ENCODE assay signal across 16 mouse cellular contexts in genomic region chr10:26567613-26568012, GRCm38 (mm10).
DNase-seq lines count a peak whose midpoint lies in the region; ATAC-seq and TF ChIP-seq lines count a peak whose summit lies in the region.
"Had no signal": no experiment of that assay in that cellular context is flagged by ENCODE, and none has a peak within 500 bp of the region (broad histone marks: within the 10 kb centered on the region; RNA-seq: fewer than 3 reads in every experiment).

No protein-coding gene starts in this region.

- no peaks in the 10 kb centered on the region for H3K36me3 ChIP-seq in lung, embryonic 14.5 days (ENCODE audit: insufficient read depth)
- no peaks in the 10 kb centered on the region for H3K36me3 ChIP-seq in stomach, postnatal 0 days (ENCODE audit: control insufficient read depth, insufficient read depth, low read length)
- H3K36me3 ChIP-seq: neural tube, embryonic 13.5 days had no signal

- TF ChIP-seq EP300 in stomach, postnatal 0 days (optimal IDR thresholded peaks at IDR 0.05) = no peak

- H3K4me2 ChIP-seq in lung, embryonic 14.5 days = no peak overlapping the region
- H3K4me2 ChIP-seq in stomach, postnatal 0 days (replicated peaks; ENCODE audit: low read depth) = no peak overlapping the region
- H3K4me2 ChIP-seq: heart, embryonic 11.5 days; liver, embryonic 11.5 days; neural tube, embryonic 13.5 days had no signal

- 0 out of 2 replicates have a peak, but pooled peaks have one; percentile 15 for ATAC-seq in lung, embryonic 14.5 days (ENCODE audit: insufficient read depth)
- no peak for ATAC-seq in stomach, postnatal 0 days (ENCODE audit: low FRiP score, low TSS enrichment)

- H3K4me3 ChIP-seq in lung, embryonic 14.5 days (ENCODE audit: low read depth, low read length) = no peak overlapping the region
- no peak overlapping the region for H3K4me3 ChIP-seq in lung, adult 2 months (replicated peaks; ENCODE audit: extremely low read depth, low read depth, low read length)
- no peak overlapping the region for H3K4me3 ChIP-seq in stomach, postnatal 0 days (ENCODE audit: low read depth, low read length)
- H3K4me3 ChIP-seq: neural tube, embryonic 13.5 days had no signal

- no peaks in the 10 kb centered on the region for H3K27me3 ChIP-seq in lung, embryonic 14.5 days (ENCODE audit: insufficient read depth, low read length)
- H3K27me3 ChIP-seq in stomach, postnatal 0 days (ENCODE audit: control insufficient read depth, insufficient read depth, low read length) = no peaks in the 10 kb centered on the region
- H3K27me3 ChIP-seq: neural tube, embryonic 13.5 days had no signal

- H3K27ac ChIP-seq in lung, embryonic 14.5 days (ENCODE audit: low read depth) = no peak overlapping the region
- no peak overlapping the region for H3K27ac ChIP-seq in stomach, postnatal 0 days (replicated peaks)
- H3K27ac ChIP-seq: neural tube, embryonic 13.5 days had no signal

- DNase-seq in cerebellum, postnatal 14 days = peak; percentile 22 to 26
- DNase-seq in cerebellum, adult 9-10 months = no peak
- no peak for DNase-seq in lung, embryonic 14.5 days
- DNase-seq in lung, adult 2 months = no peak
- peak; percentile 32 for DNase-seq in NIH3T3 (ENCODE audit: low read depth)
- DNase-seq in induced T-regulatory cell, adult 2 months (ENCODE audit: low read depth) = peak; percentile 43
- no peak for DNase-seq in stomach, postnatal 0 days (ENCODE audit: low spot score)
- no peak for DNase-seq in kidney, postnatal 4 days
- DNase-seq: cerebellum, adult 9-11 months; gastrocnemius, postnatal 36 days; heart, postnatal 4 days; kidney, adult 9 months; thymus, postnatal 4 days had no signal

- 60% methylated on average over 4 of the region's 4 CpGs for WGBS in lung, embryonic 14.5 days
- 60% methylated on average over 4 of the region's 4 CpGs for WGBS in lung, adult 2 months
- WGBS in stomach, postnatal 0 days = 59% methylated on average over 4 of the region's 4 CpGs

- no peak overlapping the region for H3K9ac ChIP-seq in lung, embryonic 14.5 days
- no peak overlapping the region for H3K9ac ChIP-seq in stomach, postnatal 0 days (ENCODE audit: low read length)
- H3K9ac ChIP-seq: neural tube, embryonic 13.5 days had no signal

- H3K9me3 ChIP-seq in lung, embryonic 14.5 days (ENCODE audit: low read depth, low read length) = no peaks in the 10 kb centered on the region
- no peaks in the 10 kb centered on the region for H3K9me3 ChIP-seq in stomach, postnatal 0 days (ENCODE audit: control insufficient read depth, low read length)
- H3K9me3 ChIP-seq: neural tube, embryonic 13.5 days had no signal

- H3K4me1 ChIP-seq in lung, embryonic 14.5 days (ENCODE audit: insufficient read depth) = no peaks in the 10 kb centered on the region
- no peaks in the 10 kb centered on the region for H3K4me1 ChIP-seq in lung, adult 2 months (ENCODE audit: control insufficient read depth, insufficient read depth, low read length)
- H3K4me1 ChIP-seq in stomach, postnatal 0 days (replicated peaks; ENCODE audit: control insufficient read depth, insufficient read depth) = no peaks in the 10 kb centered on the region
- H3K4me1 ChIP-seq: neural tube, embryonic 13.5 days had no signal

- TF ChIP-seq CTCF in lung, embryonic 14.5 days (IDR thresholded peaks at IDR 0.05; ENCODE audit: low read depth) = no peak
- no peak for TF ChIP-seq CTCF in lung, adult 2 months (IDR thresholded peaks at IDR 0.05; ENCODE audit: insufficient read depth, low read length)
- no peak for TF ChIP-seq CTCF in stomach, postnatal 0 days (IDR thresholded peaks at IDR 0.05; ENCODE audit: low read depth)

- no peak for TF ChIP-seq POLR2A in lung, adult 2 months (IDR thresholded peaks at IDR 0.05; ENCODE audit: borderline replicate concordance, extremely low read depth, low read depth, low read length)

Comparison
In these comparisons a context has a peak if more than half of its experiments do, and no peak if none do; other contexts are left out.
1. DNase-seq: peak in cerebellum, postnatal 14 days (2 of 2), NIH3T3 (single experiment) and induced T-regulatory cell, adult 2 months (single experiment); none in cerebellum, adult 9-10 months (single experiment), lung, embryonic 14.5 days (single experiment), lung, adult 2 months (single experiment), stomach, postnatal 0 days (single experiment) and kidney, postnatal 4 days (0 of 2).